Mouse (Mus musculus) brain, adult 10 weeks (tissue): ENCODE data around the gene Ap1s3. TPM values are rescaled to one million over a fixed set of nuclear protein-coding genes. Genes with fewer than 3 reads are reported as not detected.

Experiments
- polyA plus RNA-seq: library from polyadenylated mRNA; stranded (reverse); fragments of 350-450 nt; fragmentation: Illumina TruSeq; extraction: RNeasy Lipid Tissue Mini Kit (QIAGEN cat#74804); gene quantifications from one replicate; pipeline ENCODE4 v1.2.3, GENCODE M21; 2015; ENCODE audit warnings: low read depth, low replicate concordance

Ap1s3 gene
- polyA plus RNA-seq, result 2.8 TPM

GRCm38 (mm10) chr1:79671543-79672337 is at the start of gene Ap1s3:
Ap1s3 (minus strand) TSS chr1:79671972.

Other genes with a start within 250 kb of the Ap1s3 start
- gene Scg2, start 231.9 kb downstream of the Ap1s3 start, polyA plus RNA-seq, result 308 TPM
- 45.9 TPM for gene Mrpl44, start 104.0 kb upstream of the Ap1s3 start, polyA plus RNA-seq
- gene Wdfy1, start 104.2 kb upstream of the Ap1s3 start, polyA plus RNA-seq, result 12.0 TPM
- 253 TPM for gene Serpine2, start 189.2 kb upstream of the Ap1s3 start, polyA plus RNA-seq